Mouse (Mus musculus) liver, postnatal 0 days (tissue): ENCODE measurements at regions not wholly inside any gene's neighbourhood (a gene's known extent, or its start where the extent isn't known, plus 50 kb on each side); places are given as distances from the start of the nearest gene placed in this dataset.

Experiments used
- ATAC-seq: fragments of 200-750 bp; cut with Nextera tagmentation; 2 replicates; pipeline ENCODE4 v1.8.0; 2017; ENCODE audit warnings: mild to moderate bottlenecking, moderate library complexity
- DNase-seq: peaks from one replicate; pipeline ENCODE4 v3.0.0-alpha.2; 2016
- H3K27ac ChIP-seq: fragments of 300-500 bp; sonication (generic); 2 replicates; pipeline ENCODE4 v1.5.1; 2014; ENCODE audit warnings: antibody characterized with exemption, moderate library complexity, mild to moderate bottlenecking, low read depth
- H3K27me3 ChIP-seq: fragments of 300-500 bp; sonication (generic); 2 replicates; pipeline ENCODE4 v1.6.1; 2014; ENCODE audit warnings: low read length, control low read depth, mixed read lengths; ENCODE audit not compliant: insufficient read depth
- H3K36me3 ChIP-seq: fragments of 300-500 bp; sonication (generic); replicated peaks from 2 replicates; pipeline ENCODE4 v1.6.1; 2014; ENCODE audit warnings: mild to moderate bottlenecking, control low read depth, low read length, moderate library complexity, mixed read lengths; ENCODE audit not compliant: insufficient read depth
- H3K4me1 ChIP-seq: fragments of 300-500 bp; sonication (generic); 2 replicates; pipeline ENCODE4 v1.6.1; 2014; ENCODE audit warnings: antibody characterized with exemption, mild to moderate bottlenecking, control low read depth; ENCODE audit not compliant: insufficient read depth
- H3K4me2 ChIP-seq: fragments of 300-500 bp; sonication (generic); 2 replicates; pipeline ENCODE4 v1.6.1; 2014; ENCODE audit warnings: low read depth, mild to moderate bottlenecking, low read length, moderate library complexity, mixed read lengths
- H3K4me3 ChIP-seq: fragments of 300-500 bp; sonication (generic); 2 replicates; pipeline ENCODE4 v1.5.1; 2014; ENCODE audit warnings: low read depth, low read length
- H3K9ac ChIP-seq: fragments of 300-500 bp; sonication (generic); replicated peaks from 2 replicates; pipeline ENCODE4 v1.6.1; 2014; ENCODE audit warnings: mild to moderate bottlenecking, moderate library complexity
- H3K9me3 ChIP-seq: fragments of 300-500 bp; sonication (generic); 2 replicates; pipeline ENCODE4 v1.6.1; 2016; ENCODE audit warnings: mild to moderate bottlenecking, control low read depth, low read length, mixed read lengths
- CTCF ChIP-seq: sonication (generic); IDR thresholded peaks from 2 replicates; pipeline ENCODE4 v1.5.1; 2016; ENCODE audit warnings: antibody characterized with exemption, low read depth
- EP300 ChIP-seq: IDR thresholded peaks from 2 replicates; pipeline ENCODE4 v1.6.1; 2016; ENCODE audit warnings: antibody characterized with exemption, low read depth, mild to moderate bottlenecking
- WGBS: fragments of 180-500 bp; shearing (Covaris S2); extraction: QIAGEN DNeasy Blood & Tissue Kit; methylation state at CpG from one replicate; pipeline ENCODE4 v1.1.7; 2014; ENCODE audit not compliant: insufficient replicate concordance; 5-methylcytosine and 5-hydroxymethylcytosine counted together

GRCm38 (mm10) chr4:142853924-142854323, 358.9 kb downstream of the Prdm2 start:
- TF ChIP-seq EP300 (no peak), CTCF (no peak)
- H3K9ac ChIP-seq, result no peak overlapping the region
- H3K4me1 ChIP-seq, result no peaks in the 10 kb centered on the region
- no peaks in the 10 kb centered on the region for H3K36me3 ChIP-seq
- no peak overlapping the region for H3K4me2 ChIP-seq
- H3K9me3 ChIP-seq, result no peaks in the 10 kb centered on the region
- H3K4me3 ChIP-seq, result no peak overlapping the region
- H3K27ac ChIP-seq, result no peak overlapping the region
- DNase-seq, result no peak
- ATAC-seq, result no peak
- H3K27me3 ChIP-seq, result no peaks in the 10 kb centered on the region
- 90% methylated on average over 15 of the region's 15 CpGs for WGBS

- H3K4me2 ChIP-seq, result no peak overlapping the region
- ATAC-seq (no peak), DNase-seq (no peak)
- H3K9me3 ChIP-seq, result no peaks in the 10 kb centered on the region
- TF ChIP-seq CTCF (no peak), EP300 (no peak)
- WGBS, result 56% methylated on average over 6 of the region's 6 CpGs
- H3K27me3 ChIP-seq, result no peaks in the 10 kb centered on the region
- no peak overlapping the region for H3K27ac ChIP-seq
- H3K9ac ChIP-seq, result no peak overlapping the region
- H3K4me1 ChIP-seq, result no peaks in the 10 kb centered on the region
- H3K36me3 ChIP-seq, result no peaks in the 10 kb centered on the region
- no peak overlapping the region for H3K4me3 ChIP-seq
Observed at GRCm38 (mm10) chr4:142845066-142845696, 367.6 kb downstream of the Prdm2 start.

DNA sequence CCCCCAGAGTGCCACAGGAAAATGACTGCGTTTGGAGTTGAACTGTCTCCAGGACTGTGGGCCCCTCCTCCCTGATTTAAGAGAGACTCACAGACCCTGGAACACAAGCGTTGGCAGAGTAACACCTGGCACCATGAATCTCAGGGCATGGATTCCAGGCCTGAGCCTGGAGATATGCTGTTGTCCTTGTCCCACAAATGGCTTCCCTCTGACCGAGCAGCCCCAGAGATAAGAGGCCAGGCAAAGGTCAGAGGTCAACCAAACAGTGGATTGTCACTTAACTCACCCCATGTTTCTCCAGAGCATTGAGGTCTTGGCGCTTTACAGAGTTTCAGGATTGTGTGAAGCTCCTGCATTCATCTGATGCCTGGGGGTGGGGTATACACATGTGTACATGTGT, 373.3 kb downstream of the Prdm2 start:
- ATAC-seq (no peak), DNase-seq (no peak)
- 0 out of 2 replicates have a peak, but pooled peaks cover 6% of the 10 kb centered on the region for H3K4me1 ChIP-seq
- WGBS, result 38% methylated on average over 4 of the region's 4 CpGs
- no peaks in the 10 kb centered on the region for H3K27me3 ChIP-seq
- TF ChIP-seq EP300 (no peak), CTCF (no peak)
- H3K36me3 ChIP-seq, result no peaks in the 10 kb centered on the region
- no peak overlapping the region for H3K27ac ChIP-seq
- no peaks in the 10 kb centered on the region for H3K9me3 ChIP-seq
- no peak overlapping the region for H3K4me3 ChIP-seq
- H3K9ac ChIP-seq, result no peak overlapping the region
- no peak overlapping the region for H3K4me2 ChIP-seq

- WGBS, result 34% methylated on average over 4 of the region's 4 CpGs
- TF ChIP-seq EP300 (no peak), CTCF (no peak)
- ATAC-seq (no peak), DNase-seq (no peak)
- 0 out of 2 replicates have a peak, but pooled peaks cover 6% of the 10 kb centered on the region for H3K4me1 ChIP-seq
- no peaks in the 10 kb centered on the region for H3K36me3 ChIP-seq
- no peak overlapping the region for H3K9ac ChIP-seq
- no peak overlapping the region for H3K4me3 ChIP-seq
- H3K27ac ChIP-seq, result no peak overlapping the region
- H3K4me2 ChIP-seq, result no peak overlapping the region
- no peaks in the 10 kb centered on the region for H3K9me3 ChIP-seq
- H3K27me3 ChIP-seq, result no peaks in the 10 kb centered on the region
Observed at GRCm38 (mm10) chr4:142838363-142838964, 374.3 kb downstream of the Prdm2 start.

- Histone ChIP-seq H3K27me3 (no peaks in the 10 kb centered on the region), H3K4me3 (no peak overlapping the region), H3K4me2 (no peak overlapping the region), H3K9me3 (no peaks in the 10 kb centered on the region), H3K27ac (no peak overlapping the region), H3K4me1 (0 out of 2 replicates have a peak, but pooled peaks cover 6% of the 10 kb centered on the region), H3K9ac (no peak overlapping the region), H3K36me3 (no peaks in the 10 kb centered on the region)
- no peak for ATAC-seq
- DNase-seq, result no peak
- no peak for TF ChIP-seq EP300
- TF ChIP-seq CTCF, result no peak
- WGBS, result 42% methylated on average over 4 of the region's 4 CpGs
Observed at GRCm38 (mm10) chr4:142837636-142838035, 375.2 kb downstream of the Prdm2 start.

DNA sequence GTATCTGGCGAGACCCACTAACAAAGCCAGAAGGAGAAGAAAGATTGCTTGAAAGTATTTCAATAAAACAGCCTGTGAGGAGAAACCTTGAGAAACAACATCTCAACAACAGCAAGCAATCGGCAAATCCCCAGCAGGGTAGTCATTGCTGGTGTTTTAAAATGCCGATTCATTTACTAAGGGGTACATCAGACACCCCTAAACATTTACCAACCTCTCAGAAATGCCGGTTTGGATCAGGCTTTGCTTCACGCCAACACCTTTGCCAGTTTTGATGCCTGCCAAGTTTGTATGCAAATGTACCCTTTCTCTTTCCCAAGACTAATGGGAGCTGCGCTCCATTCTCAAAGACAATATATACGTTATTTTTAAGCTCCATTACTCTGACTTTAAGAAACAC, 383.1 kb downstream of the Prdm2 start:
- no peak for ATAC-seq
- TF ChIP-seq CTCF (no peak), EP300 (no peak)
- Histone ChIP-seq H3K4me3 (no peak overlapping the region), H3K27me3 (no peaks in the 10 kb centered on the region), H3K27ac (no peak overlapping the region), H3K4me2 (no peak overlapping the region), H3K9me3 (no peaks in the 10 kb centered on the region), H3K36me3 (no peaks in the 10 kb centered on the region), H3K9ac (no peak overlapping the region), H3K4me1 (no peaks in the 10 kb centered on the region)
- 71% methylated on average over 7 of the region's 7 CpGs for WGBS
- DNase-seq, result no peak
